Mouse (Mus musculus) kidney, embryonic 14.5 days (tissue): ENCODE measurements at regions not wholly inside any gene's neighbourhood (a gene's known extent, or its start where the extent isn't known, plus 50 kb on each side); places are given as distances from the start of the nearest gene placed in this dataset. TPM values are rescaled to one million over a fixed set of nuclear protein-coding genes. Genes with fewer than 3 reads are reported as not detected.

Experiments used
- microRNA-seq: library from miRNA; unstranded; fragments of <30 nt; microRNA quantifications from one replicate; pipeline ENCODE4, GENCODE M21; 2016

Small RNA genes lying in the stretch of these regions (microRNA-seq; reads per million reads assigned to microRNA genes)
- gene Gm27883 = not detected
